Mouse (Mus musculus) heart, postnatal 0 days (tissue): ENCODE results near the gene Celf6.
A peak's percentile ranks its signal among the peaks of the same experiment; 100 is the strongest.

Experiments
- CTCF ChIP-seq: IDR thresholded peaks from 2 replicates; pipeline ENCODE4 v1.5.1; 2016; ENCODE audit warnings: antibody characterized with exemption, control low read depth, low read depth
- EP300 ChIP-seq: IDR thresholded peaks from 2 replicates; pipeline ENCODE4 v1.6.1; 2016; ENCODE audit warnings: antibody characterized with exemption, low read depth

GRCm38 (mm10) chr9:59616622-59617306, 39.0 kb downstream of the Celf6 start, which contains the start of gene Parp6:
- peak; percentile 3; the same call in 1 of the 2 replicates for TF ChIP-seq CTCF
- no peak for TF ChIP-seq EP300
